Mouse (Mus musculus) cerebellum, adult 2 months (tissue): ENCODE data around the gene Myadml2. TPM values are rescaled to one million over a fixed set of nuclear protein-coding genes. Genes with fewer than 3 reads are reported as not detected.
A peak's percentile ranks its signal among the peaks of the same experiment; 100 is the strongest.

ENCODE experiments used
- DNase-seq, 2 experiments: peaks; one replicate each; pipeline ENCODE4 v3.0.0; 2021
- H3K27ac ChIP-seq: fragments of 200-500 bp; 2 replicates; pipeline ENCODE4 v1.5.1; 2012; ENCODE audit warnings: low read length, control low read depth, inconsistent platforms; ENCODE audit not compliant: insufficient read depth
- H3K27me3 ChIP-seq: fragments of 200-500 bp; 2 replicates; pipeline ENCODE4 v1.6.1; 2012; ENCODE audit warnings: inconsistent platforms, mild to moderate bottlenecking, low read length, moderate library complexity; ENCODE audit not compliant: control insufficient read depth, insufficient read depth
- H3K4me1 ChIP-seq: fragments of 200-500 bp; 2 replicates; pipeline ENCODE4 v1.6.1; 2011; ENCODE audit warnings: low read length; ENCODE audit not compliant: control insufficient read depth, insufficient read depth
- H3K4me3 ChIP-seq: fragments of 200-500 bp; replicated peaks from 2 replicates; pipeline ENCODE3; 2011; ENCODE audit warnings: mild to moderate bottlenecking, low read depth, low read length, control low read depth; ENCODE audit not compliant: insufficient read depth
- CTCF ChIP-seq: fragments of 200-500 bp; IDR thresholded peaks from 2 replicates; pipeline ENCODE4 v1.5.1; 2011; ENCODE audit warnings: low read depth, mild to moderate bottlenecking, control low read depth, low read length, moderate library complexity, borderline replicate concordance; ENCODE audit not compliant: insufficient read depth
- POLR2A ChIP-seq: fragments of 200-500 bp; IDR thresholded peaks from 2 replicates; pipeline ENCODE4 v1.6.1; 2011; ENCODE audit warnings: low read length, control low read depth, borderline replicate concordance; ENCODE audit not compliant: insufficient read depth
- WGBS: fragments of 180-500 bp; shearing (Covaris S2); methylation state at CpG from one replicate; pipeline ENCODE4 v1.1.7; 2018; 5-methylcytosine and 5-hydroxymethylcytosine counted together
- polyA plus RNA-seq: library from polyadenylated mRNA; depleted of rRNA; stranded (reverse); fragments of >200 nt; gene quantifications from 2 replicates; pipeline ENCODE4 v1.2.3, GENCODE M21; 2012

Myadml2 gene
- polyA plus RNA-seq, 1 experiment = 4.5 TPM

GRCm38 (mm10) chr11:120643601-120643987 lies 4.4 kb downstream of the Myadml2 start, which contains the start of gene Pycr1:
Gene Pycr1 (minus strand): TSS chr11:120643769.
- Histone ChIP-seq H3K4me1 (no peaks in the 10 kb centered on the region), H3K27me3 (no peaks in the 10 kb centered on the region), H3K4me3 (peak within 1 kb of the TSS; percentile 63), H3K27ac (no peak within 1 kb of the TSS)
- peak; percentile 95 for DNase-seq
- under 1% methylated on average over 15 of the region's 15 CpGs for WGBS
- TF ChIP-seq CTCF = no peak
- no peak for TF ChIP-seq POLR2A

DNA sequence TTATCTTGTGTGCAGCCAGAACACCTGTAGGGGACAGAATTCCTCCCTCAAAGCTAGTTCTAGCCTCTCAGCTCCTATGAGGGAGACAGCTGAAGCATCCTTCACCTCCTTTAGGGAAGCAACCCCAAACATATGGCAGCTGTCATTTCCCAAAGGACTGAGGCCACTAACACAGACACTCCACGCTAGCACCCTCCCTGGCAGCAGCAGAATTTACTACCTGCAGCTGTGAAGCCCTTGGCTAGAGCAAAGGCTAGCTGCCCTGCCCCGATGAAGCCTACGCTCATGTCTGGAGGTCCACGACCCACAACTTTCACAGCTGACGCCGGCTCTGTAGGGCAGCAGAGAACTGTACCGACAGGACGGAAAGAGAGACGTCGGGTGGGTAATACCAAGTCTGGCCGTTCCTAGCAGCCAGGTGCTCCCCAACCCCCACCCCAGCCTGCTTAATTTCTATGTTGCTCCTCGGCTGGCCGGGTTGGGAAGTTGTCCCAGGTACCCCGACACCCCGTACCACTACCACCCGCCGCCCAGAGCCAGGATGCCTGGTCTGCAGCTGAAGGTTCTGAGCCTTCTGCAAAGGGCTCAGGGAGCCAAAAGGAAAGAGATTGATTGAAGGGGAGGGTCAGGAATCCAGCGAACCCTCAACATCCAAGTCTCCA lies 4.9 kb downstream of the Myadml2 start:
- no peak for DNase-seq
- Histone ChIP-seq H3K4me3 (peak overlapping the region; percentile 63), H3K4me1 (no peaks in the 10 kb centered on the region), H3K27me3 (no peaks in the 10 kb centered on the region), H3K27ac (no peak overlapping the region)
- 1% methylated on average over 18 of the region's 18 CpGs for WGBS
- no peak for TF ChIP-seq CTCF
- TF ChIP-seq POLR2A = no peak

- DNase-seq = no peak
- Histone ChIP-seq H3K27me3 (no peaks in the 10 kb centered on the region), H3K4me3 (no peak overlapping the region), H3K4me1 (no peaks in the 10 kb centered on the region), H3K27ac (no peak overlapping the region)
- WGBS = 89% methylated on average over 8 of the region's 8 CpGs
- TF ChIP-seq CTCF (no peak), POLR2A (no peak)
Observed at GRCm38 (mm10) chr11:120641869-120642268, 6.1 kb downstream of the Myadml2 start.

DNA sequence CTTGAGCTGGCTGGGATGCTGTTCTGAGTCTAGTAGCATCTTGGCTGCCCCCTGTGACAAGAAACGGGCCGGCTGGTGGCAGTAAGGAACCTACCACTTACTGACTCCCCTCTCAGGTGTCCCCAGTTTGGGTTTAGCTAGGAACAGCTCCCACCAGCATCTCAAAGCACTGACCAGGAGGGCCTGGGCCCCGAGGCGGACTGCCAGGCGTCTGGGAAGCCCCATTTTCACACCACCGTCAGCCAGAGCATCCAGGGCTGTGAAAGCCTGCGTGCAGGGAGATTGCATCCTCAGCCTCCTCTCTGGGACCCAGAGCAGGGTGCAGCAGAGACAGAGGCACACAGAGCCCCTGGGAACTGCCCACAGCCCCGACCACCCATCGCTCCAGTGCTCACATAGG lies 6.7 kb downstream of the Myadml2 start:
- Histone ChIP-seq H3K27me3 (no peaks in the 10 kb centered on the region), H3K27ac (no peak overlapping the region), H3K4me1 (no peaks in the 10 kb centered on the region), H3K4me3 (no peak overlapping the region)
- WGBS = 63% methylated on average over 9 of the region's 9 CpGs
- TF ChIP-seq POLR2A (no peak), CTCF (no peak)
- DNase-seq = no peak

- no peak overlapping the region for H3K27ac ChIP-seq
- WGBS = 78% methylated on average over 5 of the region's 5 CpGs
- no peak for TF ChIP-seq POLR2A
- H3K4me3 ChIP-seq = no peak overlapping the region
- H3K27me3 ChIP-seq = no peaks in the 10 kb centered on the region
- peaks cover 14% of the 10 kb centered on the region for H3K4me1 ChIP-seq
- DNase-seq = no peak
Observed at GRCm38 (mm10) chr11:120634810-120635209, 13.1 kb downstream of the Myadml2 start.

DNA sequence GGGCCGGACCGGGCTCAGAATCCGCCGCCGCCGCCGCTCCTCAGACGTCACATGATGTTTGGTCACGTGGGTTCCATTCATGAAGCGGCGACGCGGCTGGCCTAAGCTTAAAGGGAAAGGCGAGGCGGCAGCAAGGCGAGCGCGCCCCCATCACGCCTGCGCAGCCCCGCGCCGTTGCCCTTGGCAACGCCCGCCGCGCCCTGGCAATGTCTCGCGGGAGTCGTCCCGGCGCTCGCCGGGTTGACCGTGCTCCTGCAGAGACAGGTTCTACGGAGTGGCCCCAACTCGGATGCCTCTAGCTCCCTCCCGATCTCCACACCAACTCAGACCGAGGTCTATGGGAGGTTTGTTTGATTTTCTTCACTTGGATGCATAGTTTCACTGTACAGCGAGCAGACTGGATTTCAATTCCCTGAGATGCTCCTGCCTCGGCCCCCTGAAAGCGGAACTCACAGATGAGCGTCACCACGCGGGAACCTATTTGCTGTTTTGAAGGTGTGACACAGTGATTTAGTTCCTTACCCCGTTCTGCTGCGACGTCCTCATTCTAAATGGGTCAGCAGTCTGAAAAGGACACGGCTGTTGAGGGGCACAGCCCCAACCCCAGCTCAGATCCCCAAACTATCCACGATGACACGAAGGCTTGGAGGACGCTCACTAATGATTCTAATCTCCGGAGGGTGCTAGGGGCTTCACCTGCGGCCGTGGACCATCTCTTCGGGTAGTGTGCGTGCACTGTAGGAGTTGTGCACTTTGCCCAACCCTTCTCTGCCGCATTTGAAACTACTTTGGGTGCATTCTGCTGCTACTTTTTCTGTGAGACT lies 14.2 kb downstream of the Myadml2 start, which contains the start of gene Mafg:
TSS of gene Mafg (minus strand) at position 81 of the 824 bp plus-strand sequence.
- DNase-seq = peak; percentile 92 to 95
- Histone ChIP-seq H3K4me1 (peaks cover 19% of the 10 kb centered on the region), H3K4me3 (peak within 1 kb of the TSS; percentile 65), H3K27ac (peak within 1 kb of the TSS; percentile 49; the same call in 1 of the 2 replicates), H3K27me3 (no peaks in the 10 kb centered on the region)
- 11% methylated on average over 58 of the region's 58 CpGs for WGBS
- no peak for TF ChIP-seq POLR2A
- no peak for TF ChIP-seq CTCF

- peak; percentile 69 to 72 for DNase-seq
- Histone ChIP-seq H3K27me3 (no peaks in the 10 kb centered on the region), H3K4me3 (peak overlapping the region; percentile 65), H3K27ac (peak overlapping the region; percentile 49; the same call in 1 of the 2 replicates), H3K4me1 (peaks cover 19% of the 10 kb centered on the region)
- TF ChIP-seq CTCF = no peak
- no peak for TF ChIP-seq POLR2A
- under 1% methylated on average over 111 of the region's 116 CpGs for WGBS
Observed at GRCm38 (mm10) chr11:120632559-120633519, 15.1 kb downstream of the Myadml2 start.
